Mouse (Mus musculus): ENCODE measurements around the gene Foxn3. TPM values are rescaled to one million over a fixed set of nuclear protein-coding genes. Genes with fewer than 3 reads are reported as not detected.

Gene Foxn3
- polyA plus RNA-seq, 1 experiment from 2014 or later: 65.2 TPM

DNA sequence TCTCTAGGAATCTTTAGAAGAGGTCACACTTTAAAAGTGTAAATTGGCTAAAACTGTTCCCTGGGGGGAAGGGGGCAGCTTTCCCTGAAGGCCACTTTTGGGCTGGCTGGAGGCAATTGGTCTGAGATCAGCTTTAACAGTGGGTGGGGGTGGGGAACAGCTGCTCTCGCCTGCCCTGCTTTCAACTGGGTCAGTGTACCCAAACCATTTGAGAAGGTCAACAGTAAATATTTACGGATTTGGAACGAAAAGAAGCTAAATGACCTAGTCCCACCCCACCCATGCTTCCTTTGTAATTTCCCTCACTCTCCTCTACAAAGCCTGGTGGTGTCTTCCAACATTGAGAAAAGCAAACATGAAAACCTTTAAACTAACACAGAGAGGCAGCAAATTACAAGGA, 221.2 kb downstream of the Foxn3 start:
- H3K9me3 ChIP-seq: no peaks in the 10 kb centered on the region
- H3K36me3 ChIP-seq: peaks cover 13% of the 10 kb centered on the region; the same call in 1 of the 2 replicates
- no peak overlapping the region for H3K4me3 ChIP-seq
- no peak overlapping the region for H3K27ac ChIP-seq
- H3K27me3 ChIP-seq (ENCODE audit: insufficient read depth, poor library complexity, severe bottlenecking): no peaks in the 10 kb centered on the region
- 14% methylated on average over 3 of the region's 3 CpGs for WGBS
- H3K4me1 ChIP-seq: peaks cover 62% of the 10 kb centered on the region
- DNase-seq (ENCODE audit: low spot score): no peak

DNA sequence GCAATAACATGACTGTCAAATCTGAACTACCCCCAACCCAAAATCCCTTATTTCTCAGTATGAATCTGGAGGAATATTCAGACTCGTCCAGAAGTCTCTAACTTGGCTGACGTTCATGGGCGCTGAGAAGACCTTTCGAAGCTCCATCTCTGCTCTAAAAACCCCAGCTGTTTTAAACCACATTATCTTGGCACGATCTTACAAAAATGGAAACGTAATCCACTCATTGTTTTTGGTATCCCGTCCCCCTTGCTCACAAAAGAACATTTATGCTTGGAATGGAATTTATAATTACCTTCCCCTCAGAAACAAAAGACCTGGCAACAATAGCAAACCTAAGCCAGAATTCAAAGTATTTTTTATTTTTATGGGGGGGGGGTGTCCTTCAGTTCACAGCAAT, 221.6 kb downstream of the Foxn3 start:
- H3K4me3 ChIP-seq: no peak overlapping the region
- no peak for DNase-seq (ENCODE audit: low spot score)
- peaks cover 13% of the 10 kb centered on the region; the same call in 1 of the 2 replicates for H3K36me3 ChIP-seq
- H3K4me1 ChIP-seq: peaks cover 62% of the 10 kb centered on the region
- no peak overlapping the region for H3K27ac ChIP-seq
- 47% methylated on average over 7 of the region's 7 CpGs for WGBS
- no peaks in the 10 kb centered on the region for H3K27me3 ChIP-seq (ENCODE audit: insufficient read depth, poor library complexity, severe bottlenecking)
- no peaks in the 10 kb centered on the region for H3K9me3 ChIP-seq

DNA sequence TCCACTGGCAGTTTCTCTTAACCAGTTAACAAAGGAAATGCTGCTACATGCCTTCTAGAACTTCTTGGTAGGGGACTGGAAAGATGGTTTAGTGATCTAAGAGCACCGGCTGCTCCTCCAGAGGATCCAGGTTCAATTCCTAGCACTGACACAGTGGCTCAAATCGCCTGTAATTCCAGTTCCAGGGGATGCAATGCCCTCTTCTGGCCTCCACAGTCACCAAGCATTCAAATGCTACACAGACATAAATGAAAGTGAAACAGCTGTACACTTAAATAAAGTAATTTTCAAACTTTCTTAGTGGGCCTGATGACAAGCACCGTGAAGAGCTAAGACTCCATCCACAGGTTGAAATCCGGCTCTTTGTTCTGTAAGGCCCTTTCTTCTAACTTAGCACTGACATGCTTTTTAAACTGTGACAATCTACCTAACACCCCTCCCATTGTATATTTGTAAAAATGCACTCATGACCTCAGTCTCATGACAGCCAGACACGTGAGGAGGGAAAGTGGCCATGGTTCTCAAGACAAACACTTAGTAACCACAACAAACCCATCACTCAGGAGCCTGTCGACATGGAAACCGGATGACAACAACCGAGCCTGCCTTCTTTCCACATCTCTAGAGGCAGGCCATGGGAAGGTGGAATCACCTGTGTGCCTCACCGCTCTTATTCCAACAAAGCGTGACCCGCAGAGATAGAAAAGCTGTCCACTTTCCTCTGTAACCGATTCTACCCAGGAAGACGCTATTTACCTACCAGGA, 222.8 kb downstream of the Foxn3 start:
- no peak for DNase-seq (ENCODE audit: low spot score)
- WGBS: 65% methylated on average over 13 of the region's 13 CpGs
- H3K9me3 ChIP-seq: no peaks in the 10 kb centered on the region
- H3K27me3 ChIP-seq (ENCODE audit: insufficient read depth, poor library complexity, severe bottlenecking): no peaks in the 10 kb centered on the region
- H3K36me3 ChIP-seq: peaks cover 13% of the 10 kb centered on the region; the same call in 1 of the 2 replicates
- H3K27ac ChIP-seq: no peak overlapping the region; the same call in 1 of the 2 replicates
- H3K4me3 ChIP-seq: no peak overlapping the region
- peaks cover 58% of the 10 kb centered on the region for H3K4me1 ChIP-seq

DNA sequence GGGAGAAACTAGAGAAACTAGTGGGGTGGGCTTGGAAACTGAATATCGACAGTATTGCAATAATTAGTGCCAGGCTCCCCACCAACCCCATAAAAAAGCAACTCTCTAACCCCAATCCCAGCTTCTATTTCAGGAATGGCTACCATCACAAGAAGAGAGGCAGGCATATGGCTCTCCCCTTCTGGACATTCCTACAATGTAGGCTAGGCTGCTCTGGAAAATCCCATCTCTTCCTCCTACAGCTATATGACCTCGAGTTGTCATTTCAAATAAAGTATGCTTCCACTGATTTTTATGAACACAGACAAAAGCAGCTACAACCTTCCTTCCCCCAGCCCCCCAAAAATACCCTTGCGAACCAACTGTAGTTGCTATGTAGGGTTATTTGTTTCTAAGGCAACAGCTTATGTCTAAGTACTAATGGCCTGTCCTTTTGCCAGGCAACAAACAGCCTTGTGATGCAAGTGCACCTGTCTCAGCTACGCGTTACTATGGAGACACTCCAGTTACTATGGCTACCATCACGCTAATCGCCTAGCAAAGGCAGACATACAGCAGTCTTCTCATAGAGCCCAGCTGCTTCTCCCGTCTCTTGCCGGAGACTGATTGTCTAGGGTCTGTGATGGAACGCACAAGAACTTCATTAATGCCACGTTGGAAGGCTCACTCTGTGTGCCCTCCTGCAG, 223.6 kb downstream of the Foxn3 start:
- Histone ChIP-seq H3K36me3 (peaks cover 13% of the 10 kb centered on the region; the same call in 1 of the 2 replicates), H3K27me3 (ENCODE audit: insufficient read depth, poor library complexity, severe bottlenecking) (no peaks in the 10 kb centered on the region), H3K9me3 (no peaks in the 10 kb centered on the region), H3K27ac (no peak overlapping the region), H3K4me3 (no peak overlapping the region), H3K4me1 (peaks cover 52% of the 10 kb centered on the region)
- WGBS: 90% methylated on average over 11 of the region's 11 CpGs
- DNase-seq (ENCODE audit: low spot score): no peak

DNA sequence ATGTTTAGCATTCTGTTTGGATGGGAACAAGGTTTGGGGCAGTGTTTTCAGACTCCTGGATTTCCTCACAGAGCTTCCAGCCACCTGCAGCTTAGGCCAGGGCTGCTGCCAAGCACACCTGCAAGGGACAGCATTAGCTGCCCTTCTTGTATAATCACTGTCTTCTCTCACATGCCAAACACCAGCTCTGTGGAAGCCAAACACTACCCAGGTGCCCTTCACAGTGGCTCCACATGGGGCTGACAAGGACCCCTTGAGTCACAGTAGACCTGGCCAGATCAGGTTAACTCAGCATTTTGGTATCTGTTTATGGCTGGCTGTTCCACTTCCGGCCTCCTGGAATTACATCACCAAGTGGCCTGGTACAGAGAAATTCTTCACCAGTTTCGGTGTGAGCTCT, 224.6 kb downstream of the Foxn3 start:
- no peak for DNase-seq (ENCODE audit: low spot score)
- Histone ChIP-seq H3K9me3 (no peaks in the 10 kb centered on the region), H3K27me3 (ENCODE audit: insufficient read depth, poor library complexity, severe bottlenecking) (no peaks in the 10 kb centered on the region), H3K36me3 (peaks cover 13% of the 10 kb centered on the region; the same call in 1 of the 2 replicates), H3K27ac (no peak overlapping the region), H3K4me1 (peaks cover 54% of the 10 kb centered on the region), H3K4me3 (no peak overlapping the region)
- 80% methylated on average over 2 of the region's 2 CpGs for WGBS

DNA sequence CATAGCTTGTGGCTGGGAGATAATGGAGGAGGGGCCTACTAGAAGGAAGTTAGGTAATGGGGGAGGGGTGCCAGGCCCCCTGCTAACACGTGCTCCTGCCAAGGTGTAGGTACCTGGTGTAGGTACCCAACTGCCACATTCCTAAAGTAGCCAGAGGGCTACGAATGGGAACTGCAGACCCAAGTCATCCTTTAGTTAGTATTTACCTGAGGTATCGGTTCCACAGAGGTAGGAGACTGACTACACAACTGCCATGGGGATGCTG, 226.3 kb downstream of the Foxn3 start:
- Histone ChIP-seq H3K9me3 (no peaks in the 10 kb centered on the region), H3K4me3 (no peak overlapping the region), H3K4me1 (peaks cover 56% of the 10 kb centered on the region), H3K27me3 (ENCODE audit: insufficient read depth, poor library complexity, severe bottlenecking) (no peaks in the 10 kb centered on the region), H3K36me3 (peaks cover 13% of the 10 kb centered on the region; the same call in 1 of the 2 replicates), H3K27ac (peak overlapping the region; percentile 44; the same call in 1 of the 2 replicates)
- DNase-seq (ENCODE audit: low spot score): no peak
- WGBS: 81% methylated on average over 3 of the region's 3 CpGs

DNA sequence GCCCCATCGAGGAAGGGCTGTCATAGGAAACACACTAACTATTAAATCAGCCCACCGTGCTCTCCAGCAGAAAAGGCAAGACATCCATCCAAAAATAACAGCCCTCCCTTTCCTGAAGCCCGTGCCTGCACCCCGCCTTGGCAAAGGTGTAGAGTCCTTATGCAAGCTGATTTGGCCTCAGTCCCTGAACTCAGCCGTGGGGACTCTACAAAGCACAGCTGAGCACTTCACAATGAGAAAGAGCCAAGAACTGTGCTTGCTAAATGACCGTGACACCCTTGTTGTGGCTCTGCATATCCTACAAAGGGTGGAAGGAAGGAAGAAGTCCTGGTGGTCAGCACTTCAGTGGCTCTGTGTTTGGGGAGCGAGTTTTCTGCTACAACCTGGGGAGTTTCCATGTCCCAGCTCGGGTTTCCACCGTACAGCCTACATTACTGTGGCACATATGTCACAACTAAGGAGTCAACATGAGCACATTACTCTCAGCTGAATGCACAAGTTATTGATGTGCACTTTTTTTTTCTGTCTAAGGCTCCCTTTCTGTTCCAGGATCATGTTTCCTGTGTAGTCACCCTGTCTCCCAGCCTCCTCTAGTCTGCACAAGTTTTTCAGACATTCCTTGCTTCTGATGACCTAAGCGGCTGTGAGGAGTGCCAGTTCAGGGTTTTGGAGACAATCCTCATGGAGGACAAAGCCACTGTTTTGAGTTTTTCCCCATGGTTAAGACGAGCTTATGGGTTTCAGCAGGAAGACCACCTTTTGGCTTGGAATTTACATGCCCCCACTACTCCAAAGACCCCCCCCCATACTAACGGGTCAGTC, 226.8 kb downstream of the Foxn3 start:
- no peaks in the 10 kb centered on the region for H3K9me3 ChIP-seq
- peaks cover 13% of the 10 kb centered on the region; the same call in 1 of the 2 replicates for H3K36me3 ChIP-seq
- no peak for DNase-seq (ENCODE audit: low spot score)
- peak overlapping the region; percentile 44; the same call in 1 of the 2 replicates for H3K27ac ChIP-seq
- peaks cover 56% of the 10 kb centered on the region for H3K4me1 ChIP-seq
- no peaks in the 10 kb centered on the region for H3K27me3 ChIP-seq (ENCODE audit: insufficient read depth, poor library complexity, severe bottlenecking)
- 37% methylated on average over 12 of the region's 12 CpGs for WGBS
- H3K4me3 ChIP-seq: no peak overlapping the region

DNA sequence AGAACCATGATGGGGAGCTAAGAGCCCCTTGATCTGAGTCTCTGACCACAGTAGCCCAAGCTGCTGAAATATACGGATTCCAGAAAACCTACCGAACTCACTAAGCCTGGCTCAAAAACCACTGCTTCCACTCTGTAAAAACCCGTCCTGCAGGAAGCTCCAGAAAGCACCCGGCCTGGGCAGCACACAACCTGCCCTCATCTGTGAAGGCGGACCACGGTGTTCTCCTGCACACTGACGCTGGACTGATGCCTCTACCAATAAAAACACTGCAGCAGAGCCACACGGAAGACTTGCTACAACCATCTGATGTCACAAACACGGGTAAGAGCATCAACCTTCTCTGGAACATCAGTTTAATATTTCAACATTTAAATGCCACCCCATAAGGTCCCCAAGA, 227.8 kb downstream of the Foxn3 start:
- Histone ChIP-seq H3K36me3 (peaks cover 10% of the 10 kb centered on the region; the same call in 1 of the 2 replicates), H3K4me3 (no peak overlapping the region), H3K27me3 (ENCODE audit: insufficient read depth, poor library complexity, severe bottlenecking) (no peaks in the 10 kb centered on the region), H3K9me3 (no peaks in the 10 kb centered on the region), H3K27ac (no peak overlapping the region), H3K4me1 (peaks cover 56% of the 10 kb centered on the region)
- WGBS: 86% methylated on average over 9 of the region's 9 CpGs
- DNase-seq (ENCODE audit: low spot score): no peak

DNA sequence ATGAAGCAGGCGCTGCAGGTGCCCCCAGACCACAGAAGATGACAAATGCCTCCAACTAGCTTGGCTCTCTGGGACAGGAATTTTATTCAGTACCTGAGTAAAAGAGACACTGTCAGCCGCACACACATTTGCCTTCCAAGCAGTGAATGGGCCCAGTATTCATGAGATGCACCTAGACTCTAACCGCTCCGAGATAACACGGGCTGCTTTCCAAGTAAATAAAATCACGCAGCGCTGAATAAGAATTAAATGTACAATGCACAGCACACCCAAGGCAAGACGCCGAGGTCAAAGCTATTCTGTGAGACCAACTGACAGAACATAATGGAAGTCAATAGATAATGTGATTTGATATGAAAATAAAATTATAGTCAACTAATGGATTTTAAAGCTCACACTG, 229.4 kb downstream of the Foxn3 start:
- 91% methylated on average over 9 of the region's 9 CpGs for WGBS
- no peaks in the 10 kb centered on the region for H3K27me3 ChIP-seq (ENCODE audit: insufficient read depth, poor library complexity, severe bottlenecking)
- no peak for DNase-seq (ENCODE audit: low spot score)
- H3K27ac ChIP-seq: no peak overlapping the region
- H3K4me3 ChIP-seq: no peak overlapping the region
- H3K36me3 ChIP-seq: peaks cover 4% of the 10 kb centered on the region; the same call in 1 of the 2 replicates
- peaks cover 63% of the 10 kb centered on the region for H3K4me1 ChIP-seq
- H3K9me3 ChIP-seq: no peaks in the 10 kb centered on the region

DNA sequence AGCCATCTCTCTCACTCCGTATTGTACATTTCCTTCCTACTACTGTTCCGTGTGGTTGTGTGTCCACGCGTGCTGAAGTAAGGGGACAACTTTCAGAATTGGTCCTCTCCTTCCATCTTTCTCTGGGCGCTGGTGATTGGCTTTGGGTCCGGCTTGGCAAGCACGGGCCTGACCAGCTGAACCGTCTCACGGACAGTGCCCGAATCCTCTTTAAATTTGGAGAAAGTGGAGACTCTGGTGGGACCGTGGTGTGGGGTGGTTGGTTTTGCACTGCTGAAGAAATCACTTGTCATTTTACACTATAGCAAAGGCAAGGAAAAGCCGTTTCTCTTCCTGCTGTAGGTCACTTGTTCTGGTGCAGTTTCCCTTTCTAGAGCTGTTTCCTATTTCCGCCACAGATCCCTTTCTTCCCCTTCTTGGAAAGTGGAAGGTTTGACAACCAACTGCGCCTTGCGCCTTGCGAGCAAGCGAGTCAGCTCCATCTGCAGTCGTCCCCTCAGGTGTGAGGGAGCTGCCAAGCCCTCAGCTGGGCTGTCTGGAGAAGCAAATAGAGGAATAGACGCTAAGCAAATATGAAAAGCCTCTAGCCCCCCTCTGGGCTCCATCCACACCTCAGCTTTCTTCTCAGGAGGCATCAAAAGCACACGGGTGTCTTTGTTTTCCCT, 229.9 kb downstream of the Foxn3 start:
- peaks cover 69% of the 10 kb centered on the region for H3K4me1 ChIP-seq
- H3K4me3 ChIP-seq: no peak overlapping the region
- DNase-seq (ENCODE audit: low spot score): no peak
- 79% methylated on average over 20 of the region's 20 CpGs for WGBS
- peaks cover 4% of the 10 kb centered on the region; the same call in 1 of the 2 replicates for H3K36me3 ChIP-seq
- H3K9me3 ChIP-seq: no peaks in the 10 kb centered on the region
- no peaks in the 10 kb centered on the region for H3K27me3 ChIP-seq (ENCODE audit: insufficient read depth, poor library complexity, severe bottlenecking)
- H3K27ac ChIP-seq: no peak overlapping the region

DNA sequence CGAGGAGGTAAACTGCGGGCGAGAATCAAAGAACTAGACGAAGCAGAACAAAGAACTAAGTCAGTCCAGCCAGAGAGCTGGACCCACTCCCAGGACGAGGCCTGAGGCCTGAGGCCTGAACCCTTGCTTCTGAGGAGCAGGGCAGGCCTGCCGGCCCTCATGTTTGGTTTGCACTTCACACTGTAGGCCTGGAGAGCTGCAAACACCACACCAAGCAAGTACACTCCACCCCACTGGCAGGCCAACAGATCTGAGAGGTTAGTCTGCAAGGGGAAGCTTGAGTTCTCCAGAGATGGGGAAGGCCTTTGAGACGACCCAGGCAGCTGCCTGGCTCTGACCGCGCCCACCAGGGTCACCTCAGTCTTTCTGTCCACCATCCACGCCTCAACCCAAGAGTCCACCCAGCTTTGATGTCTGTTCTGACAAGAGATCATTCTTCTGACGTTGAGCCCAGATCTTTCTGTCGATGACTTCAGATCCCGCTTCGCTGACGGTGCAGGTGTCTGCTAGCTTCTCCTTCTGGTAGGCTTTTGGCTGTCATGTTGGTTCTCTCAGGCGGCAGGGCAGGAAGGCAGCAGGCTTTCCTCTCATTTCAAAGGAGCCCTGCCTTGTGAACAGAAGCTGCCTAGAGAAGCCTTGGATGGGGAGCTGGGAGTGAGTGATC, 231.1 kb downstream of the Foxn3 start:
- Histone ChIP-seq H3K36me3 (no peaks in the 10 kb centered on the region; the same call in 1 of the 2 replicates), H3K4me1 (peaks cover 68% of the 10 kb centered on the region), H3K4me3 (no peak overlapping the region), H3K27ac (peak overlapping the region; percentile 70; the same call in 1 of the 2 replicates), H3K9me3 (no peaks in the 10 kb centered on the region), H3K27me3 (ENCODE audit: insufficient read depth, poor library complexity, severe bottlenecking) (no peaks in the 10 kb centered on the region)
- no peak for DNase-seq (ENCODE audit: low spot score)
- WGBS: 50% methylated on average over 16 of the region's 16 CpGs

DNA sequence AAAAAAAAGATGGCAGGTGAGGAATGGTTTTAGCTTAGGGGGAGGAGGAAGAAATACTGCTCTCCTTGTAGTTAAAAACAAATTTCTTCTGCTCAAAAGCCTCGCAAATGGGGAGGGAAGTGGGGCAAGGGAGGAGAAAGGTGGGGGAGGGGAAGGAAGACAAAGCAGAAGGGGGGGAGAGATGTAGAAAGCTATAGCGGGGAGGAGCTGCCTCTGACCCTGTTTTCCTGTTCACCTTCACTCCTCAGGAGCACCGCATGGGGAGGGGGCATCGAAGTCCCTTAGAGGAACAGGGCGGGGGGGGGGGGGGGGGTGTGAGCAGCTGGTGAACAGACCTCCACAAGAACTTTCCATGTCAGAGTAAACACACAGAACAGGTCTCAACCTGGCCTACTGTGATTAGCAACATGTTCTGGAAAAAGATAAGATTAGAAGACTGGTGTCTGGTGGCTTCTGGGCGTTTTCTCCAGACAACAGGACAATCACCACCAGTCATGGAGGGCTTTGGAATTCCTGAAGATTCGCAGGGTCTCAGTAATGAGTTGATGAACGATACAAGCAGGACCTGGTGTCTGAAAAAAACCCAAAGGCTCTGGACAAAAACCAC, 231.9 kb downstream of the Foxn3 start:
- Histone ChIP-seq H3K36me3 (no peaks in the 10 kb centered on the region; the same call in 1 of the 2 replicates), H3K27me3 (ENCODE audit: insufficient read depth, poor library complexity, severe bottlenecking) (no peaks in the 10 kb centered on the region), H3K4me3 (no peak overlapping the region), H3K4me1 (peaks cover 65% of the 10 kb centered on the region), H3K27ac (peak overlapping the region; percentile 70; the same call in 1 of the 2 replicates), H3K9me3 (no peaks in the 10 kb centered on the region)
- DNase-seq (ENCODE audit: low spot score): no peak
- 11% methylated on average over 7 of the region's 8 CpGs for WGBS

Data from heart, embryonic 10.5 days (tissue).